Mouse (Mus musculus): ENCODE data around the gene Tnfrsf1a.

The Tnfrsf1a gene

GRCm38 (mm10) chr6:125355197-125355741 is 6.1 kb downstream of the Tnfrsf1a start:
- DNase-seq: no peak

- DNase-seq: no peak
Observed at GRCm38 (mm10) chr6:125356264-125356663, 7.1 kb downstream of the Tnfrsf1a start.

GRCm38 (mm10) chr6:125357334-125357733 is 8.2 kb downstream of the Tnfrsf1a start:
- no peak for DNase-seq

- DNase-seq: no peak
Observed at GRCm38 (mm10) chr6:125359999-125360398, 10.8 kb downstream of the Tnfrsf1a start.

GRCm38 (mm10) chr6:125360846-125361245 is 11.7 kb downstream of the Tnfrsf1a start:
- DNase-seq: no peak

- DNase-seq: peak; percentile 70
Observed at GRCm38 (mm10) chr6:125361467-125362291, 12.5 kb downstream of the Tnfrsf1a start.

GRCm38 (mm10) chr6:125363021-125363420 is 13.9 kb downstream of the Tnfrsf1a start:
- DNase-seq: no peak

- DNase-seq: peak; percentile 81
Observed at GRCm38 (mm10) chr6:125363451-125364242, 14.5 kb downstream of the Tnfrsf1a start.

GRCm38 (mm10) chr6:125364448-125364847 is 15.3 kb downstream of the Tnfrsf1a start:
- no peak for DNase-seq

GRCm38 (mm10) chr6:125365522-125365921 is 16.4 kb downstream of the Tnfrsf1a start:
- no peak for DNase-seq

- DNase-seq: no peak
Observed at GRCm38 (mm10) chr6:125366133-125366532, 17.0 kb downstream of the Tnfrsf1a start.

- no peak for DNase-seq
Observed at GRCm38 (mm10) chr6:125367758-125368371, 18.7 kb downstream of the Tnfrsf1a start.

- DNase-seq: no peak
Observed at GRCm38 (mm10) chr6:125377042-125377441, 27.9 kb downstream of the Tnfrsf1a start.

GRCm38 (mm10) chr6:125377582-125378451 is 28.7 kb downstream of the Tnfrsf1a start:
- peak; percentile 93 for DNase-seq

GRCm38 (mm10) chr6:125378621-125379020 is 29.5 kb downstream of the Tnfrsf1a start:
- DNase-seq: no peak

- DNase-seq: peak; percentile 17
Observed at GRCm38 (mm10) chr6:125379781-125380180, 30.6 kb downstream of the Tnfrsf1a start.

GRCm38 (mm10) chr6:125380372-125381360 is 31.5 kb downstream of the Tnfrsf1a start, which contains the start of gene Plekhg6:
Gene Plekhg6, minus strand, starts transcription at chr6:125380793.
- DNase-seq: peak; percentile 73

GRCm38 (mm10) chr6:125382024-125382423 is 32.9 kb downstream of the Tnfrsf1a start:
- no peak for DNase-seq

- peak; percentile 17 for DNase-seq
Observed at GRCm38 (mm10) chr6:125385066-125385974, 36.2 kb downstream of the Tnfrsf1a start.

- peak; percentile 12 for DNase-seq
Observed at GRCm38 (mm10) chr6:125386080-125386479, 36.9 kb downstream of the Tnfrsf1a start.

All from kidney, adult 11 months (tissue).